Mouse (Mus musculus) erythroblast, embryonic 14.5 days (primary cell): Measurements from ENCODE around the gene Tnxb.

Source experiments
- GATA1 ChIP-seq: IDR thresholded peaks from 2 replicates; pipeline ENCODE4 v1.6.1; 2012; ENCODE audit warnings: low read length, inconsistent platforms, mixed read lengths
- TAL1 ChIP-seq: IDR thresholded peaks from 3 replicates; pipeline ENCODE4 v1.6.1; 2012; ENCODE audit warnings: low read length, inconsistent platforms, mixed read lengths

DNA sequence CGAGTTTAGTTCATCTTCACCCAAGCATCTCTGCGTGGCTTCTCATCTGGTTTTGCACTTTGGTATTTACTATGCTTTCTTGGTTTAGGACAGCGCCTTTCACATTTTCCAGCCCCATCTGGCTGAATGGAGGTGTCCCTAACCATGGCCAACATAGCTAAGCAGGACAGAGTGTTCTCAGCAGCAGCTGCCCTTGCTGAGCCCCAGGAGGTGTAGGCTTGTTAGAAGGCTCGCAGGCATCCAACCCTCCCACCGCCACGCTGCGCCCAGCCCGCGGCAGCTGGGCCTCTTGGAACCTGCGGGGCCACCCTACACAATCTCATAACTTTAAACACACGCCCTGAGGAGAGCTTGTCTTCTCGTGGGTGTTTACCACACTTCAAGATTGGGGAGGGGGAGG is 6.3 kb downstream of the Tnxb start:
- no peak for TF ChIP-seq TAL1
- no peak for TF ChIP-seq GATA1
